Comparison of ENCODE assay signal across 10 mouse cellular contexts in the genomic region with DNA sequence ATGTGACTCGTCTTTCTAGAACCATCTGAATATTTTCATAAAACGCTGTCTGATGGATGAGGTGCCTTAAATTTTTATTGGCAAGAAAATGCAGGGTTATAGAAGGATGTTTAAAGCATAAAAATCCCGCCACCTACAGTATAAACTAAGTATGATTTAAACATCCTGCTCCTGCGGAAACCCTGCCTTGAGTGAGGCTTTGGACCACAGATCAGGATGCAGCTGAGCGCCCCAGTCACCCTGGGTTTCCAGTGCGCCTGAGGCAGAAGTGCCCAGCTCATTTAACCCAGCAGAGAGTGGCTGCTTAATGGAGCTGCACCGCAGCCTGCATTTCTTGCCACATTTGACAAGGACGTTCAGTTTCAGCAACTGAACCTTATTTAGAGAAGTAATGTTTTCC.
DNase-seq lines count a peak whose midpoint lies in the region; ATAC-seq lines count a peak whose summit lies in the region.
"Had no signal": no experiment of that assay in that cellular context is flagged by ENCODE, and none has a peak within 500 bp of the region (broad histone marks: within the 10 kb centered on the region; RNA-seq: fewer than 3 reads in every experiment).

No protein-coding gene starts in this region.

- H3K9me3 ChIP-seq in embryonic facial prominence, embryonic 13.5 days, result no peaks in the 10 kb centered on the region
- H3K9me3 ChIP-seq in kidney, embryonic 15.5 days (replicated peaks), result no peaks in the 10 kb centered on the region

- no peaks in the 10 kb centered on the region for H3K27me3 ChIP-seq in embryonic facial prominence, embryonic 13.5 days
- H3K27me3 ChIP-seq in kidney, embryonic 15.5 days, result no peaks in the 10 kb centered on the region

- DNase-seq in left cerebral cortex, postnatal 4 days, result peak; percentile 6
- no peak for DNase-seq in left cerebral cortex, postnatal 25 days (ENCODE audit: low spot score in 2 of 2)
- DNase-seq in lung, postnatal 36 days, result peak; percentile 4
- DNase-seq in adrenal gland, postnatal 14 days, result no peak
- DNase-seq in T-cell, adult 2 months (ENCODE audit: low spot score), result no peak
- DNase-seq: adrenal gland, postnatal 36 days; gastrocnemius, postnatal 36 days; right cerebral cortex, postnatal 14 days had no signal

- H3K36me3 ChIP-seq in embryonic facial prominence, embryonic 13.5 days, result no peaks in the 10 kb centered on the region
- no peaks in the 10 kb centered on the region for H3K36me3 ChIP-seq in kidney, embryonic 15.5 days

- intact Hi-C loops in left cerebral cortex, postnatal 4 days (cut with DNase I), result no loop called here
- intact Hi-C loops in left cerebral cortex, postnatal 25 days (cut with DNase I), result no loop called here

- no peaks in the 10 kb centered on the region for H3K4me1 ChIP-seq in embryonic facial prominence, embryonic 13.5 days
- H3K4me1 ChIP-seq in kidney, embryonic 15.5 days, result no peaks in the 10 kb centered on the region

- H3K9ac ChIP-seq in embryonic facial prominence, embryonic 13.5 days, result no peak overlapping the region
- H3K9ac ChIP-seq in kidney, embryonic 15.5 days, result no peak overlapping the region

- H3K4me2 ChIP-seq in embryonic facial prominence, embryonic 13.5 days, result peak overlapping the region; percentile 25; the same call in 1 of the 2 replicates
- H3K4me2 ChIP-seq in kidney, embryonic 15.5 days, result no peak overlapping the region

- H3K27ac ChIP-seq in embryonic facial prominence, embryonic 13.5 days, result no peak overlapping the region
- H3K27ac ChIP-seq in kidney, embryonic 15.5 days, result no peak overlapping the region

- no peak for ATAC-seq in embryonic facial prominence, embryonic 13.5 days (ENCODE audit: insufficient number of reproducible peaks, insufficient read depth, low FRiP score, low TSS enrichment, low read depth)
- peak; percentile 91 for ATAC-seq in kidney, embryonic 15.5 days (replicated peaks; ENCODE audit: low FRiP score)

- H3K4me3 ChIP-seq in embryonic facial prominence, embryonic 13.5 days, result no peak overlapping the region
- no peak overlapping the region for H3K4me3 ChIP-seq in kidney, embryonic 15.5 days (replicated peaks)

- 25% methylated on average over 8 of the region's 8 CpGs for WGBS in embryonic facial prominence, embryonic 13.5 days
- WGBS in kidney, embryonic 15.5 days, result 26% methylated on average over 8 of the region's 8 CpGs

Comparison
In these comparisons a context has a peak if more than half of its experiments do, and no peak if none do; other contexts are left out.
1. DNase-seq: peak in left cerebral cortex, postnatal 4 days (single experiment) and lung, postnatal 36 days (single experiment); none in left cerebral cortex, postnatal 25 days (0 of 2), adrenal gland, postnatal 14 days (single experiment) and T-cell, adult 2 months (single experiment).